ENCODE assay signal across 8 mouse cellular contexts in the genomic region with DNA sequence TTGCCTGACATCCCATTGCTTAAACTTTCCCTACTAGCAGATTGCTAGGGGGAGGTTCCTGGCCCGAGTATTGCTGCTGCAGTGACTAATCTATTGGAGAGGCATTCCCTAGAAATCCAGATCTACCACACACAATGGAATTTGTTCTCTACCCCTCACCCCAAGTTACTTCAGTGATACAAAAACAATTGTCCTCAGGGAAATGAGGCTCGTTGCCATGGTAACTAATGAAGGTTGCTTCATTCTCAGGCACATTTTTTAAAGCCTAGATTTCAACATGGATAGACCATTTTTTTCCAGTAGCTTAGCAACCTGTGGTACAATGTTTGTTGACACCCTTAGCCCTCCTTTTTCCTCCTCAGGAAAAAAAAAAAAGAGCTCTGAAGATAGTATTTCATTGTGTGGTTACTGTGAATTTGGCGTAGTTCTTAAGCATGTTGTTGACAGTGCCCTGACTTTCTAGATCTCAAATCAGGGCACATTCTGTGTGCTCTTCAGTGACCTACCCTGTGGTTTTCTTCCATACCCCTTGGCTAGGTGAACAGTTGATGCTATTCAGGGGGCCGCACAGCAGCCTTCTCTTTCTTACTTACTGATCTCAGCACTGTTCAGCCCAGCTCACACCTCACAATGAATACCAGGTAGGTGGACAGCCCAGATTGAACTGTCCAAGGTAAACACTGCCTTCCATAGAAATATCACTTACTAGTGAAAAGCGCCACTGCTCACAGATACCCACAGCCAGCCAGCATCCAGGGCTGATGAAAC. TPM values are rescaled to one million over a fixed set of nuclear protein-coding genes. Genes with fewer than 3 reads are reported as not detected.
A peak's percentile ranks its signal among the peaks of the same experiment; 100 is the strongest.
DNase-seq lines count a peak whose midpoint lies in the region; ATAC-seq and TF ChIP-seq lines count a peak whose summit lies in the region.

No protein-coding gene starts in this region.

- no peaks in the 10 kb centered on the region for H3K36me3 ChIP-seq in kidney, embryonic 15.5 days
- H3K36me3 ChIP-seq in kidney, embryonic 16.5 days (ENCODE audit: insufficient read depth, low read length), result no peaks in the 10 kb centered on the region

- no peak overlapping the region for H3K9ac ChIP-seq in kidney, embryonic 15.5 days
- no peak overlapping the region for H3K9ac ChIP-seq in kidney, embryonic 16.5 days (replicated peaks; ENCODE audit: low read length)

- WGBS in kidney, embryonic 15.5 days, result 57% methylated on average over 5 of the region's 5 CpGs
- 61% methylated on average over 5 of the region's 5 CpGs for WGBS in kidney, embryonic 16.5 days

- H3K4me2 ChIP-seq in kidney, embryonic 15.5 days, result no peak overlapping the region
- H3K4me2 ChIP-seq in kidney, embryonic 16.5 days (replicated peaks; ENCODE audit: low read depth, low read length), result no peak overlapping the region

- no peak for ATAC-seq in kidney, embryonic 15.5 days (replicated peaks; ENCODE audit: low FRiP score)
- no peak for ATAC-seq in kidney, embryonic 16.5 days (ENCODE audit: low FRiP score, low TSS enrichment)

- no peaks in the 10 kb centered on the region for H3K9me3 ChIP-seq in kidney, embryonic 15.5 days (replicated peaks)
- H3K9me3 ChIP-seq in kidney, embryonic 16.5 days (ENCODE audit: low read length), result no peaks in the 10 kb centered on the region

- TF ChIP-seq CTCF in layer of hippocampus, adult 2 months (conservative IDR thresholded peaks at IDR 0.05), result no peak

- 0 out of 2 replicates have a peak overlapping the region, but pooled peaks have one; percentile 41 for H3K27ac ChIP-seq in kidney, embryonic 15.5 days
- H3K27ac ChIP-seq in kidney, embryonic 16.5 days (ENCODE audit: low read length), result no peak overlapping the region
- peak overlapping the region; percentile 88 for H3K27ac ChIP-seq in layer of hippocampus, adult 2 months

- H3K4me3 ChIP-seq in kidney, embryonic 15.5 days (replicated peaks), result no peak overlapping the region
- H3K4me3 ChIP-seq in kidney, embryonic 16.5 days (ENCODE audit: low read length), result no peak overlapping the region
- no peak overlapping the region for H3K4me3 ChIP-seq in layer of hippocampus, adult 2 months

- peak; percentile 83 for DNase-seq in embryo, embryonic 10 days (ENCODE audit: low spot score)
- peak; percentile 59 for DNase-seq in gastrocnemius, postnatal 25 days
- peak; percentile 71 to 94 for DNase-seq in layer of hippocampus, adult 2 months (ENCODE audit: low spot score in 2 of 2)
- DNase-seq in mesoderm, embryonic 11.5 days (ENCODE audit: low read depth, low spot score), result peak; percentile 82
- no peak for DNase-seq in urinary bladder, adult 2 months (ENCODE audit: low spot score)
- DNase-seq in c-Kit-positive CD71-positive TER-119-positive erythroid progenitor cells, embryonic 14.5 days (ENCODE audit: low spot score), result no peak

- H3K4me1 ChIP-seq in kidney, embryonic 15.5 days, result peaks cover 25% of the 10 kb centered on the region
- peaks cover 24% of the 10 kb centered on the region for H3K4me1 ChIP-seq in kidney, embryonic 16.5 days (ENCODE audit: insufficient read depth, low read length)

- H3K27me3 ChIP-seq in kidney, embryonic 15.5 days, result no peaks in the 10 kb centered on the region
- no peaks in the 10 kb centered on the region for H3K27me3 ChIP-seq in kidney, embryonic 16.5 days (ENCODE audit: insufficient read depth, low read length)

RNA-seq across cellular contexts. Expression of a gene that starts 42.8 kb away (rescaled TPM):
- polyA plus RNA-seq in kidney, embryonic 15.5 days (2015; fragmentation: Nextera tagmentation; extraction: Ambion mirVana), result 7.3 and 7.9 TPM in 2 replicates
- polyA plus RNA-seq in kidney, embryonic 16.5 days (2015; fragmentation: Nextera tagmentation; extraction: Ambion mirVana), result 8.0 and 9.2 TPM in 2 replicates
- total RNA-seq in gastrocnemius, postnatal 25 days (2021), result 1 to 10 TPM; 5.8 to 6.2 TPM
- total RNA-seq in layer of hippocampus, adult 2 months (2021), result 10 to 100 TPM; 15.2 to 16.5 TPM
- polyA plus RNA-seq in urinary bladder, adult 2 months (2012; rRNA removed), result 7.5 and 9.8 TPM in 2 replicates

Comparison
In these comparisons a context has a peak if more than half of its experiments do, and no peak if none do; other contexts are left out.
1. DNase-seq: peak in embryo, embryonic 10 days (single experiment), gastrocnemius, postnatal 25 days (single experiment), layer of hippocampus, adult 2 months (2 of 2) and mesoderm, embryonic 11.5 days (single experiment); none in urinary bladder, adult 2 months (single experiment) and c-Kit-positive CD71-positive TER-119-positive erythroid progenitor cells, embryonic 14.5 days (single experiment).